Mouse (Mus musculus) ES-E14 (cell line): ENCODE results near the gene Ralbp1.

Experiments
- HCFC1 ChIP-seq: IDR thresholded peaks from 2 replicates; pipeline ENCODE4 v1.6.1; 2012; ENCODE audit warnings: low read length, inconsistent platforms, borderline replicate concordance; ENCODE audit not compliant: insufficient read depth
- MAFK ChIP-seq: IDR thresholded peaks from 2 replicates; pipeline ENCODE4 v1.6.1; 2014; ENCODE audit warnings: mild to moderate bottlenecking, low read depth, low read length, inconsistent platforms; ENCODE audit not compliant: insufficient read depth
- ZC3H11A ChIP-seq: IDR thresholded peaks from 2 replicates; pipeline ENCODE4 v1.6.1; 2012; ENCODE audit warnings: low read depth, mild to moderate bottlenecking, inconsistent platforms, low read length, borderline replicate concordance
- ZNF384 ChIP-seq: IDR thresholded peaks from 2 replicates; pipeline ENCODE4 v1.6.1; 2012; ENCODE audit warnings: low read depth, low read length, inconsistent platforms

DNA sequence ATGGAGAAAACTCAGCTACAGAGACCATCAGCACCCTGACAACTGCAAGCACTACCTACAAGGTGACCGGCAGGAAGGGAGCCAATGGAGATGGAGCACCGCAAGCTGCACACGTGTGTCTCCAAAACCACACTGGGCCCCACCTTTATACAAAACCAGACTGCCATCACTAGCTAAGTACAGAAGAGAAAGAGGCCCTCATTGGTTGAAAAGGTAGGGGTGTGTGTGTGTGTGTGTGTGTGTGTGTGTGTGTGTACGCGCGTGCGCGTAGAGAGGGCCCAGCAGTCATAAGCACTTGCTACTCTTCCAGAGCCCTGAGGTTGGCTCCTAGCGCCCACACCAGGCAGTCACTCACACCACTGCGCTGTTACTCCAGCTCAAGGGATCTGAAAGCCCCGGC, 11.8 kb downstream of the Ralbp1 start:
- TF ChIP-seq MAFK = no peak
- no peak for TF ChIP-seq ZC3H11A
- TF ChIP-seq HCFC1 = no peak
- TF ChIP-seq ZNF384 = no peak
